Comparison of ENCODE assay signal across 8 mouse cellular contexts in genomic region chr16:16559878-16560531, GRCm38 (mm10). TPM values are rescaled to one million over a fixed set of nuclear protein-coding genes. Genes with fewer than 3 reads are reported as not detected.
A peak's percentile ranks its signal among the peaks of the same experiment; 100 is the strongest.
DNase-seq lines count a peak whose midpoint lies in the region; ATAC-seq and TF ChIP-seq lines count a peak whose summit lies in the region.

No protein-coding gene starts in this region.

- H3K4me1 ChIP-seq in forebrain, postnatal 0 days (ENCODE audit: insufficient read depth) = peaks cover 13% of the 10 kb centered on the region; the same call in 1 of the 2 replicates
- H3K4me1 ChIP-seq in hindbrain, embryonic 10.5 days (replicated peaks) = peaks cover 31% of the 10 kb centered on the region
- peaks cover 11% of the 10 kb centered on the region; the same call in 1 of the 2 replicates for H3K4me1 ChIP-seq in liver, postnatal 0 days (ENCODE audit: insufficient read depth)

- H3K4me3 ChIP-seq in forebrain, postnatal 0 days (ENCODE audit: low read depth, low read length) = peak overlapping the region; percentile 69
- H3K4me3 ChIP-seq in hindbrain, embryonic 10.5 days = peak overlapping the region; percentile 60
- H3K4me3 ChIP-seq in liver, postnatal 0 days (ENCODE audit: low read depth, low read length) = 0 out of 2 replicates have a peak overlapping the region, but pooled peaks have one; percentile 1

- no peak for TF ChIP-seq EP300 in liver, postnatal 0 days (IDR thresholded peaks at IDR 0.05; ENCODE audit: low read depth)

- no peaks in the 10 kb centered on the region for H3K9me3 ChIP-seq in forebrain, postnatal 0 days (ENCODE audit: low read length)
- H3K9me3 ChIP-seq in hindbrain, embryonic 10.5 days = no peaks in the 10 kb centered on the region
- no peaks in the 10 kb centered on the region for H3K9me3 ChIP-seq in liver, postnatal 0 days (ENCODE audit: low read length)

- peak; percentile 99 for ATAC-seq in forebrain, postnatal 0 days
- peak; percentile 98 for ATAC-seq in liver, postnatal 0 days
- no peak for ATAC-seq in monocyte, adult 5-6 weeks (replicated peaks; ENCODE audit: insufficient number of reproducible peaks, low FRiP score, low TSS enrichment, poor library complexity, severe bottlenecking)

- peak overlapping the region; percentile 69 for H3K4me2 ChIP-seq in forebrain, postnatal 0 days (ENCODE audit: low read depth)
- peak overlapping the region; percentile 19 for H3K4me2 ChIP-seq in liver, postnatal 0 days (ENCODE audit: low read depth, low read length)

- no peaks in the 10 kb centered on the region for H3K36me3 ChIP-seq in forebrain, postnatal 0 days (ENCODE audit: insufficient read depth)
- H3K36me3 ChIP-seq in hindbrain, embryonic 10.5 days = no peaks in the 10 kb centered on the region
- H3K36me3 ChIP-seq in liver, postnatal 0 days (replicated peaks; ENCODE audit: insufficient read depth, low read length) = no peaks in the 10 kb centered on the region

- peak overlapping the region; percentile 86 for H3K27ac ChIP-seq in forebrain, postnatal 0 days (ENCODE audit: low read depth, low read length)
- peak overlapping the region; percentile 92 for H3K27ac ChIP-seq in hindbrain, embryonic 10.5 days
- H3K27ac ChIP-seq in liver, postnatal 0 days (ENCODE audit: low read depth) = no peak overlapping the region; the same call in 1 of the 2 replicates

- DNase-seq in ES-CJ7 (ENCODE audit: low read depth, low spot score) = peak; percentile 83
- peak; percentile 92 for DNase-seq in cerebellum, adult 11-12 months
- DNase-seq in forebrain, postnatal 0 days = peak; percentile 93
- DNase-seq in hindbrain, embryonic 10.5 days (ENCODE audit: low spot score) = peak; percentile 92
- peak; percentile 91 to 92 for DNase-seq in layer of hippocampus, adult 8-10 months (ENCODE audit: low spot score in 2 of 2)
- peak; percentile 29 for DNase-seq in liver, postnatal 0 days
- DNase-seq in retina, postnatal 7 days (ENCODE audit: low read depth, low spot score) = peak; percentile 88

- no peaks in the 10 kb centered on the region for H3K27me3 ChIP-seq in forebrain, postnatal 0 days (ENCODE audit: insufficient read depth, low read length)
- H3K27me3 ChIP-seq in hindbrain, embryonic 10.5 days (ENCODE audit: insufficient read depth, poor library complexity, severe bottlenecking) = no peaks in the 10 kb centered on the region
- no peaks in the 10 kb centered on the region for H3K27me3 ChIP-seq in liver, postnatal 0 days (ENCODE audit: insufficient read depth, low read length)

- peak; percentile 47 for TF ChIP-seq CTCF in forebrain, postnatal 0 days (IDR thresholded peaks at IDR 0.05; ENCODE audit: low read depth)
- TF ChIP-seq CTCF in liver, postnatal 0 days (IDR thresholded peaks at IDR 0.05; ENCODE audit: low read depth) = no peak

- 2% methylated on average over 9 of the region's 9 CpGs for WGBS in forebrain, postnatal 0 days
- 5% methylated on average over 9 of the region's 9 CpGs for WGBS in hindbrain, embryonic 10.5 days
- WGBS in liver, postnatal 0 days (ENCODE audit: insufficient replicate concordance) = 33% methylated on average over 9 of the region's 9 CpGs

- peak overlapping the region; percentile 53 for H3K9ac ChIP-seq in forebrain, postnatal 0 days
- H3K9ac ChIP-seq in liver, postnatal 0 days (replicated peaks) = no peak overlapping the region

RNA-seq across cellular contexts. Expression of gene Fgd4, which starts 40.3 kb away (rescaled TPM):
- total RNA-seq in forebrain, postnatal 0 days (2014; rRNA removed) = 46.7 and 50.2 TPM in 2 replicates
- 6.0 and 10.7 TPM in 2 replicates for polyA plus RNA-seq in forebrain, postnatal 0 days (2015; fragmentation: Nextera tagmentation; extraction: Ambion mirVana)
- 19.5 and 21.5 TPM in 2 replicates for polyA plus RNA-seq in hindbrain, embryonic 10.5 days (2016; fragmentation: Nextera tagmentation; extraction: Ambion mirVana)
- 10 to 100 TPM; 40.3 to 50.2 (median 46.9) TPM for total RNA-seq in layer of hippocampus, adult 8-10 months (2022)
- polyA plus RNA-seq in liver, postnatal 0 days (2015; fragmentation: Nextera tagmentation; extraction: Ambion mirVana) = 1.9 and 2.1 TPM in 2 replicates
- 109 to 116 TPM (median 115 TPM) in 3 replicates for total RNA-seq in monocyte, adult 5-6 weeks (2017)

Comparison
In these comparisons a context has a peak if more than half of its experiments do, and no peak if none do; other contexts are left out.
1. DNase-seq: peak in every context shown above with its lines; median percentile 93 in forebrain, postnatal 0 days; 92 in cerebellum, adult 11-12 months; 92 in hindbrain, embryonic 10.5 days; 92 in layer of hippocampus, adult 8-10 months; 88 in retina, postnatal 7 days; 83 in ES-CJ7; 29 in liver, postnatal 0 days.
2. H3K4me3 ChIP-seq: peak in every context shown above with its lines; median percentile 69 in forebrain, postnatal 0 days; 60 in hindbrain, embryonic 10.5 days; 1 in liver, postnatal 0 days.